Mouse (Mus musculus) stomach, embryonic 16.5 days (tissue): Measurements from ENCODE around the gene Rhob. TPM values are rescaled to one million over a fixed set of nuclear protein-coding genes. Genes with fewer than 3 reads are reported as not detected.
A peak's percentile ranks its signal among the peaks of the same experiment; 100 is the strongest.

Experiments
- ATAC-seq: fragments of 200-750 bp; cut with Nextera tagmentation; 2 replicates; pipeline ENCODE4 v1.8.0; 2017; ENCODE audit warnings: moderate number of reproducible peaks, moderate TSS enrichment; ENCODE audit not compliant: insufficient read depth, low FRiP score
- H3K27ac ChIP-seq: fragments of 300-500 bp; sonication (generic); 2 replicates; pipeline ENCODE4 v1.5.1; 2014; ENCODE audit warnings: low read length
- H3K27me3 ChIP-seq: fragments of 300-500 bp; sonication (generic); 2 replicates; pipeline ENCODE4 v1.6.1; 2014; ENCODE audit warnings: low read length, control low read depth, mixed read lengths; ENCODE audit not compliant: control insufficient read depth, insufficient read depth
- H3K36me3 ChIP-seq: fragments of 300-500 bp; sonication (generic); 2 replicates; pipeline ENCODE4 v1.6.1; 2014; ENCODE audit warnings: low read length; ENCODE audit not compliant: control insufficient read depth, insufficient read depth
- H3K4me1 ChIP-seq: fragments of 300-500 bp; sonication (generic); 2 replicates; pipeline ENCODE4 v1.6.1; 2014; ENCODE audit warnings: low read length, control low read depth, mixed read lengths; ENCODE audit not compliant: control insufficient read depth, insufficient read depth
- H3K4me2 ChIP-seq: fragments of 300-500 bp; sonication (generic); 2 replicates; pipeline ENCODE4 v1.6.1; 2014; ENCODE audit warnings: low read depth, low read length, mixed read lengths
- H3K4me3 ChIP-seq: fragments of 300-500 bp; sonication (generic); replicated peaks from 2 replicates; pipeline ENCODE4 v1.5.1; 2014; ENCODE audit warnings: mild to moderate bottlenecking, low read length
- H3K9ac ChIP-seq: fragments of 300-500 bp; sonication (generic); 2 replicates; pipeline ENCODE4 v1.6.1; 2014; ENCODE audit warnings: low read length
- H3K9me3 ChIP-seq: fragments of 300-500 bp; sonication (generic); replicated peaks from 2 replicates; pipeline ENCODE4 v1.6.1; 2016; ENCODE audit warnings: low read length, control low read depth; ENCODE audit not compliant: control insufficient read depth
- WGBS: fragments of 180-500 bp; shearing (Covaris S2); extraction: QIAGEN DNeasy Blood & Tissue Kit; methylation state at CpG from one replicate; pipeline ENCODE4 v1.1.7; 2014; 5-methylcytosine and 5-hydroxymethylcytosine counted together
- polyA plus RNA-seq: library from polyadenylated mRNA; unstranded; fragments of >200 nt; fragmentation: Nextera tagmentation; extraction: Ambion mirVana; gene quantifications from 2 replicates; pipeline ENCODE4 v1.2.1, GENCODE M21; 2015

Rhob gene
- polyA plus RNA-seq, 1 experiment from 2014 or later, result 34.3 TPM

DNA sequence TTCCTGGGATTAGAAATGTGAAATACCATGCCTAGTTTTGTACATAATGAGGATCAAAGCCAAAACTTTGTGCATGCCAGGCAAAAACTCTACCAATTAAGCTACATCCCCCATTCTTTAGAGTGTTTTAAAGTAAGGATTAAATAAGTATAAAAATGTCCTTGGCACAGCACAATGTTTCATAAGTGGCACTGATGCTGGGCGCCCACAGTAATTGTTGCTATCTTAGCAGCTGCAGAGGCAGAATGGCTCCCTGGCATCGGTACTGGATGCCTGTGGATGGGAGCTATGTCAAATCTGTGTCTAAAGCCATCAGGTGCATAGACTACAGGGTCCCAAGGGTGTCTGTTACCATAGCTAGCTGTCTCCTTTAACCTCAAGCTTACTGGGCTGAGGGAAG is 28.8 kb downstream of the Rhob start:
- H3K9ac ChIP-seq, result no peak overlapping the region
- no peak for ATAC-seq

DNA sequence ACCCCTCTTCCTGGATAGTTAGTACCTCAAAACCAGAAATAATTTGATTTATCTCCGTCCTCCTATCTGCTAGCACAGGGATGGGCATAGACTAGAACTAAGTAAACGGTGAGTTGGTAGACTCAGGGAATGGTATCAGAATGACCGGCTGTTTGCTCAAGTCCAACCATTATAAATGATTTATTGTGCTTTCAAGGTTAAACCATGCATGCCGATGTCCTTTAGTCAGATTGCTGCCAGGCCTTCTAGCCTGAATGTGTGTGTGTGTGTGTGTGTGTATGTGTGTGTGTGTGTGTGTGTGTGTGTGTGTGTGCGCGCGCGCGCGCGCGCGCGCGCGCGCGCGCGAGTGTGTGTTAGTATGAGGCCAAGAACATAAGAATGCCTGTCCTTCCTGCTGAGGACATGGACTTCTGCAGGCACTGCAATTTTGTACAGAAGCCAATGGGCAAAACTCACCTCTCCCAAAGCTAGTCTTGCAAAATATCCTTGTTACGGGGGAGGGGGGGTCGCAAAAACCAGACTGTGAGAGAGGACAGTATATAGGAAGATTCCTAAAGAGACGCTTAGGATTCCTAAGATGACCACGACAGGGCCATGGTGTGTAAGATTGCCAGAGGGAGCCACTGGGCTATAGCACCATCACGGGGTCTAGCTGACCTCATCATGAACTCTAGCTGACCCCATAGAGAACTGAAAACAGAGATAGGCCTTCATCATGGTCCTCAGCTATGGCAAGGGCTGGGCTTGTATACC is 29.9 kb downstream of the Rhob start:
- Histone ChIP-seq H3K4me1 (peaks cover 23% of the 10 kb centered on the region), H3K4me2 (no peak overlapping the region), H3K36me3 (no peaks in the 10 kb centered on the region), H3K27ac (no peak overlapping the region), H3K4me3 (no peak overlapping the region), H3K27me3 (no peaks in the 10 kb centered on the region), H3K9ac (no peak overlapping the region), H3K9me3 (no peaks in the 10 kb centered on the region)
- 0 out of 2 replicates have a peak, but pooled peaks have one; percentile 6 for ATAC-seq
- 80% methylated on average over 25 of the region's 25 CpGs for WGBS

More for the DNA sequence above, 28.8 kb downstream of the Rhob start:
- 91% methylated on average over 2 of the region's 2 CpGs for WGBS
- Histone ChIP-seq H3K4me2 (no peak overlapping the region), H3K27me3 (no peaks in the 10 kb centered on the region), H3K4me3 (no peak overlapping the region), H3K36me3 (no peaks in the 10 kb centered on the region), H3K9me3 (no peaks in the 10 kb centered on the region), H3K4me1 (peaks cover 32% of the 10 kb centered on the region), H3K27ac (no peak overlapping the region)

DNA sequence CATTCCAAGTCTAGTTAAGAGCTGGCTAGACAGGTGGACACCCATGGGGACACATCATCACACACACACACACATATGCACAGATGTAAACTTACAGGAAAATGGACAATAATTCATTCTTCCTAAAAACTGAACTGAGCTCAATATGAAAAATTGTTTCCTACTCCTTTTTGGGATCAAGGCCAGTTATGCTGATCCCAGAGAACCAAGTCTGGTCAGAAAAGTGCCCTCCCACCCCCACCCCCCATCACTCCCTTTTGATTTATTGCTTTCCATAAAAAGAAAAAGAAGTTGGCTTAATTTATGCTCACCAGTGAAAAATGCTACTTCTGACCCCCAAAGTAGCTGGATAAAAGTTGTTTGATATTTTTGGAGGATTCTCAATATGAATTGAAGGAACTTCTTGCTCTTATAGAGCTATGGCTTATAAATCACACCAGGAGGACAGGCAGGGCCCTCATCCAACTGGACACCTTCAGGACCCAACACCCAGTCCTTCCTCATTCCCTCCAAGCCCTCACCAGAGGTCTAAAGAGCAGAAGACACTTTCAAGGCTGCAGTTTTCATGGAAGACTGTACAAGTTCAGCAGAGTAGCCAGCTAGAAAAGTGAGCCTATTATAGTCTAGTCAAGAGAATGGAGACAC is 31.5 kb downstream of the Rhob start:
- Histone ChIP-seq H3K27me3 (no peaks in the 10 kb centered on the region; the same call in 1 of the 2 replicates), H3K9me3 (no peaks in the 10 kb centered on the region), H3K27ac (no peak overlapping the region), H3K4me3 (no peak overlapping the region), H3K4me1 (peaks cover 23% of the 10 kb centered on the region), H3K4me2 (no peak overlapping the region), H3K9ac (no peak overlapping the region), H3K36me3 (no peaks in the 10 kb centered on the region)
- ATAC-seq, result no peak

DNA sequence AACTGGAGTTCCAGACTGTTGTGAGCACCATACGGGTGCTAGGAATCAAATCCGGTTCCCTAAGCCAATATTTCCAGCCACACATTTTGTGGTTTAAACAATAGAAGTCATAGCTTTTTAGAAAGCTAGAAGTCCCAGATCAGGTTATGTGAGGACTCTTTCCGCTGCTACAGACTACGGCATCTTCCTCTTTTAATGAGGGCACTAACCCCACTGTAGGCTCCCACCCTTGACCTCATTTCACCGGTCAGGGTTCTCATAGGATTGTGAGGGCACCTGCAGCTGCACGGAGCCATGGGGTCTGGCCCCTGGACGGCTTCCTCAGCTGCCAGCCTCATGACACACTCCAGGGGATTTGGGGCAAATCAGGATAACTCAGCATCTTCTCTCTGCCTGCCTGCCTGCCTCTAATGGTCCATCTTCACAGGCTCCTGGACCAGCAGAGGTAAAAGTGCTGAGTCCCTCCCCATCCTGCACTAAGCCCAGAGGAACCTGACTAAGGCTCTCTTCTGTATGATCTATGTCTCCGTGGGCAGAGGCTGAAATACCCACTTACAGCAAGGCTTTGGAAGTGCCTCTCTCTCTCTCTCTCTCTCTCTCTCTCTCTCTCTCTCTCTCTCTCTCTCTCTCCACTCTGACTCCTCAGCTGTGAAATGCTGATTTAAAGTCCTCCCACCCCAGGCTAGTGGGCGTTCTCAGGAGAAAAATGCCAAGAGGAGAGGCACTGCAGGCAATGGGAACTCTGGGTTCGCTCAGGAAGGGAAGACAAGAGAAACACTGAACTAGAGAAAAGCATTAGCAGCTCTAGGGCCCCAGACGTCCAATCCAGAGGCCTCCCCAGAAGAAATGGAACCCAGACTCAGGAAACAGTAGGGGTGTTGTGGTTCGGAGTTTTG is 32.5 kb downstream of the Rhob start:
- Histone ChIP-seq H3K36me3 (no peaks in the 10 kb centered on the region), H3K9me3 (no peaks in the 10 kb centered on the region), H3K4me1 (peaks cover 19% of the 10 kb centered on the region), H3K4me3 (no peak overlapping the region), H3K27ac (no peak overlapping the region), H3K4me2 (no peak overlapping the region), H3K27me3 (no peaks in the 10 kb centered on the region; the same call in 1 of the 2 replicates), H3K9ac (no peak overlapping the region)
- ATAC-seq, result peak; percentile 30; the same call in 1 of the 2 replicates
- WGBS, result 61% methylated on average over 12 of the region's 12 CpGs

DNA sequence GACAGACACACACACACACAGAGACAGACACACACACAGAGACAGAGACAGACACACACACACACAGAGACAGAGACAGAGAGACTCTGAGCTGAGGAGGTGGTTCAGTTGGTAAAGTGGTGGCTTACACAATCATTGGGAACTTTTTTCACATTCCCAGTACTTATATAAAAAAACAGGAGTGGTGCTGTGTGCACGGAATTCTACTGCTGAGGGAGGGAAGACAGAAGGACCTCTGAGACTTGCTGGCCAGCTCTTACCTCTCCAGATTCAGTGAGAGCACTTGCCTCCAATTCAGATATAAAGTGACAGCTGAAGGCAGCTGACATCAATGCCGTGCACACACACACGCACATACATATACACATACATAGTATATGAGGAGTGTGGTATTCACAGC is 34.1 kb downstream of the Rhob start:
- Histone ChIP-seq H3K27ac (no peak overlapping the region), H3K9me3 (no peaks in the 10 kb centered on the region), H3K4me1 (peaks cover 19% of the 10 kb centered on the region), H3K4me2 (no peak overlapping the region), H3K36me3 (no peaks in the 10 kb centered on the region), H3K4me3 (no peak overlapping the region), H3K9ac (no peak overlapping the region), H3K27me3 (no peaks in the 10 kb centered on the region; the same call in 1 of the 2 replicates)
- WGBS, result 75% methylated on average over 3 of the region's 3 CpGs
- no peak for ATAC-seq

DNA sequence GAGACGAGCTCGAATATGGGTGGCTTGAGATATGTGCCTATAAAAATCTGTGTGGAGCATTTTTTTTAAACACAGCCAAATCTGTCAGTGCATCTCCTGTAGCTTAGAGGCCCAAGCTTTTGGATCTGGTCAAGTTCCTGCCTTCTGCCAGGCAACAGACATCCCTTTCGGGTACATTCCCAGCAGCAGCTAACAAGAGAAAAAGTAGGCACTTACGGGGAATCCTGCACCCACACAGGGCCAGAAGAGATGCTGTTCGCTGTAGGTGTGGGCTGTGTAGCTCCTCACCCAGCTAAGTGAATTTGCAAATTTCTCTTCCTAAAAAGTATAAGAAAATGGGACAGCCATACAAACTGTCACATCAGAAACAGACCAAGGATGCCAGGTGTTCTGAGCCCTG is 34.8 kb downstream of the Rhob start:
- ATAC-seq, result no peak
- Histone ChIP-seq H3K27me3 (no peaks in the 10 kb centered on the region; the same call in 1 of the 2 replicates), H3K4me2 (no peak overlapping the region), H3K9me3 (no peaks in the 10 kb centered on the region), H3K4me3 (no peak overlapping the region), H3K36me3 (no peaks in the 10 kb centered on the region), H3K27ac (no peak overlapping the region), H3K9ac (no peak overlapping the region), H3K4me1 (peaks cover 19% of the 10 kb centered on the region)
- 83% methylated on average over 5 of the region's 5 CpGs for WGBS

DNA sequence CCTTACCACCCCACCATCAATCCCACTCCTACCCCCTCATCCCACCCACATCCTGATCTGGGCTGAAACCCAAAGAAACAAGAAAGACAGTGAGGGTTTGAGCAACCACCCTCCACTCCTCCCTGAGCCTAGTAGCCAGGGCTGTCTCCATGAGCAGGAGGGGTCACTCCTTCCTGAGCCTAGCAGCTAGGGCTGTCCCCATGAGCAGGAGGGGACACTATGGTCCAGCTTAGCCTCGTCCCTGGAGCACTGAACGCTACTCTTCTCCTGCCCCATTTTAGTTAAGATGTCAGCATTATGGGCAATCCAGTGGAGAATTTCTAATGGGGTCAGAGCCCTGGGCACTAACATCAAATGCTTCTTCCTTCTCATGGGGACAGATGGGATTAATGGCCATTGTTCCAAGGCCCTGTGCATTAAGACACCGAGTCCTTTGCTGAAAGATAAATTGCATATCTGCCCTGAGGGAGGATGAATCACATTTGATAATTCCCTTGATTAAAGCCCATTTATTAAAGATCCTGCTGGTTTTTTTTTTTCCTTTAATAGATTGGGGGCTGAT is 36.1 kb downstream of the Rhob start:
- no peaks in the 10 kb centered on the region for H3K9me3 ChIP-seq
- peaks cover 10% of the 10 kb centered on the region for H3K4me1 ChIP-seq
- H3K4me3 ChIP-seq, result no peak overlapping the region
- no peaks in the 10 kb centered on the region for H3K36me3 ChIP-seq
- WGBS, result 53% methylated on average over 3 of the region's 3 CpGs
- no peak overlapping the region for H3K9ac ChIP-seq
- no peak overlapping the region for H3K4me2 ChIP-seq
- H3K27ac ChIP-seq, result no peak overlapping the region
- ATAC-seq, result no peak
- H3K27me3 ChIP-seq, result no peaks in the 10 kb centered on the region; the same call in 1 of the 2 replicates

DNA sequence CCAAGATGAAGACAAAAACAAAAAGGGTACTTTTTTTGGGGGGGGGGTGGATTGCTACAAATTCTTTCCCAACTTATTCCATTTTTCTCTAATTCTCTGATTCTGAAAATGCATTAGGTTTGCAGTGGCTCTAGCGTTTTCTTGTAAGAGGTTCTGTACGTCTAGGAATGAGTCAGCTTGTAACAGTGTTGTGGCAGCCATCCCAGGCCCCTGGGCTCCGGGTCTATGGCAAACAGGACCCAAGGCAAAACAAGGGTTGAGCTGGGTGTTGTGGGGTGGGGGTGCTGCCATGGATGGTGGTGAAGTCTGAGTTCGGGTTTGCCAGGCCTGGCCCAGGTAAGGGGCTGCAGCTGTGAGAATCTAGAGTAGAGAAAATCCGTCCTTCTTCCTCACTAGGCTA is 37.3 kb downstream of the Rhob start:
- Histone ChIP-seq H3K4me3 (no peak overlapping the region), H3K9me3 (no peaks in the 10 kb centered on the region), H3K36me3 (no peaks in the 10 kb centered on the region), H3K4me2 (no peak overlapping the region), H3K4me1 (0 out of 2 replicates have a peak, but pooled peaks cover under 1% of the 10 kb centered on the region), H3K9ac (no peak overlapping the region), H3K27me3 (no peaks in the 10 kb centered on the region; the same call in 1 of the 2 replicates), H3K27ac (no peak overlapping the region)
- WGBS, result 81% methylated on average over 5 of the region's 5 CpGs
- ATAC-seq, result no peak
